Mouse (Mus musculus) kidney, adult 2 months (tissue): ENCODE data around the gene Reep3.

Source experiments
- CTCF ChIP-seq: fragments of 200-500 bp; conservative IDR thresholded peaks from 2 replicates; pipeline ENCODE4 v1.5.1; 2011; ENCODE audit warnings: low read depth, mild to moderate bottlenecking, control low read depth, low read length, moderate library complexity, mixed read lengths; ENCODE audit not compliant: insufficient read depth, insufficient read length
- POLR2A ChIP-seq: fragments of 200-500 bp; IDR thresholded peaks from one replicate; pipeline ENCODE4 v1.6.1; 2011; ENCODE audit warnings: low read depth, low read length, control low read depth

GRCm38 (mm10) chr10:67134322-67134721 is 37.6 kb upstream of the Reep3 start:
- TF ChIP-seq POLR2A, result no peak
- TF ChIP-seq CTCF, result peak; percentile 18; the same call in 1 of the 2 replicates
